Mouse (Mus musculus) small intestine, adult 2 months (tissue): ENCODE measurements around the gene Iqschfp.

Experiments
- CTCF ChIP-seq: fragments of 200-500 bp; IDR thresholded peaks from 2 replicates; pipeline ENCODE4 v1.5.1; 2012; ENCODE audit warnings: low read depth, mild to moderate bottlenecking, control low read depth, inconsistent platforms, low read length, moderate library complexity, mixed read lengths; ENCODE audit not compliant: insufficient replicate concordance, insufficient read length; ENCODE audit errors: extremely low read depth
- POLR2A ChIP-seq: fragments of 200-500 bp; IDR thresholded peaks from 2 replicates; pipeline ENCODE4 v1.6.1; 2012; ENCODE audit warnings: low read depth, mild to moderate bottlenecking, control low read depth, inconsistent platforms, low read length, moderate library complexity

DNA sequence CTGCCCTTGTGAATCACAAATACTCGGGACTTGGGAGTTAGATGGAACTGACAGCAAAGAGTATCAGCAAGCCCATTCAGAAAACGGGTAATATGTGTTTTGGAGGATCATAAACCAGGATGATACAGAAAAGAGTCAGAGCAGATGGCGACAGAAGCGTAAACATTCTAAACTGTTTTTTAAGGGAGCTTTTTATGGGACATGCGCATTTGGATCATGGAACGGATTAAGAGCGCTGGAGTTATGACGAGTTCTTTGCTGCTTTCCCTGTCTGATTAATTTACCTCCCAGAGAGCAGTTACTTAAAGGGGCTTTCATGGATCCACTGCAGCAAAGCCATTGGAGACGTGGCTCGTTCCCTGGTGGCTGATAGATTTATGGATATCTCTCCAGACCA lies 391.6 kb downstream of the Iqschfp start:
- TF ChIP-seq CTCF (no peak), POLR2A (no peak)
